In the genomic region with DNA sequence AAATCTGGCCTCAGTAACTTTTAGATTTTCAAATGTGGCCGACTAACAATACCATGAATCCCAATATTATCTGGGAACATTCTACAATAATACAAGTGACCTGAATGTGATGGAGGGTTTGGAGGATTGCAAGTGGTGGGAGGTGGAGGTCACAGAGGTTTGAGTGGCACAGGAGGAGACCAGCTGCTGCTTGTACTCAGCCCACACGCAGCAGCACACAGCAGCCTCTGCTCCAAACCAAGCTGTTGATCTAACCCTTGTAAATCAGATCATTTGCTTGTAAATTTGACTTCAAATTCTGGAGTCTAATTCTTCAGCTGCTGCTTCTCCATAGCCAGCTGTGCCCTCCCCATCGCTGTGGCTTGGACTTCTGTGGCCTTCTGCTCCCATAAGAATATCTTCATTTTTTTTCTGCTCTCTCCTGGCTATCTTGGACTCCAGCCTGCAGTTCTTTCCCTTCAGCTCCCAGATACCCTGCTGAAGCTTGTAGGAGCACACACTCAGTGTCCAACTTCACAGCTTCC, we compare ENCODE assay signal across 23 mouse cellular contexts.
DNase-seq lines count a peak whose midpoint lies in the region; ATAC-seq and TF ChIP-seq lines count a peak whose summit lies in the region.
"Had no signal": no experiment of that assay in that cellular context is flagged by ENCODE, and none has a peak within 500 bp of the region (broad histone marks: within the 10 kb centered on the region; RNA-seq: fewer than 3 reads in every experiment).

No protein-coding gene starts in this region.

- H3K4me2 ChIP-seq in midbrain, embryonic 14.5 days (ENCODE audit: low read length), result no peak overlapping the region
- no peak overlapping the region for H3K4me2 ChIP-seq in midbrain, embryonic 13.5 days (replicated peaks)
- no peak overlapping the region for H3K4me2 ChIP-seq in myocyte (ENCODE audit: low read depth)
- H3K4me2 ChIP-seq: embryonic facial prominence, embryonic 12.5 days; embryonic facial prominence, embryonic 15.5 days; forebrain, embryonic 12.5 days; forebrain, embryonic 15.5 days; heart, embryonic 12.5 days; heart, embryonic 15.5 days; hindbrain, embryonic 13.5 days had no signal

- H3ac ChIP-seq in myocyte (ENCODE audit: control insufficient read depth, insufficient read length), result no peak overlapping the region

- H3K4me3 ChIP-seq in midbrain, embryonic 14.5 days (replicated peaks; ENCODE audit: low read depth, low read length), result no peak overlapping the region
- no peak overlapping the region for H3K4me3 ChIP-seq in midbrain, embryonic 13.5 days (replicated peaks)
- no peak overlapping the region for H3K4me3 ChIP-seq in myocyte
- H3K4me3 ChIP-seq: embryonic facial prominence, embryonic 12.5 days; embryonic facial prominence, embryonic 15.5 days; forebrain, embryonic 12.5 days; forebrain, embryonic 15.5 days; heart, embryonic 12.5 days; heart, embryonic 15.5 days; hindbrain, embryonic 10.5 days; hindbrain, embryonic 13.5 days had no signal

- H3K9me3 ChIP-seq in midbrain, embryonic 14.5 days (ENCODE audit: control insufficient read depth, low read length), result no peaks in the 10 kb centered on the region
- H3K9me3 ChIP-seq in midbrain, embryonic 13.5 days, result no peaks in the 10 kb centered on the region
- H3K9me3 ChIP-seq: embryonic facial prominence, embryonic 12.5 days; embryonic facial prominence, embryonic 15.5 days; forebrain, embryonic 12.5 days; forebrain, embryonic 15.5 days; heart, embryonic 12.5 days; heart, embryonic 15.5 days; hindbrain, embryonic 10.5 days; hindbrain, embryonic 13.5 days had no signal

- no peaks in the 10 kb centered on the region for H3K36me3 ChIP-seq in midbrain, embryonic 14.5 days (ENCODE audit: control insufficient read depth, insufficient read depth, low read length)
- H3K36me3 ChIP-seq in midbrain, embryonic 13.5 days, result no peaks in the 10 kb centered on the region
- H3K36me3 ChIP-seq in myocyte (ENCODE audit: control insufficient read depth, insufficient read depth), result no peaks in the 10 kb centered on the region
- H3K36me3 ChIP-seq: embryonic facial prominence, embryonic 12.5 days; embryonic facial prominence, embryonic 15.5 days; forebrain, embryonic 12.5 days; forebrain, embryonic 15.5 days; heart, embryonic 12.5 days; heart, embryonic 15.5 days; hindbrain, embryonic 10.5 days; hindbrain, embryonic 13.5 days had no signal

- no peaks in the 10 kb centered on the region for H3K4me1 ChIP-seq in midbrain, embryonic 14.5 days (ENCODE audit: control insufficient read depth, insufficient read depth, low read length)
- no peaks in the 10 kb centered on the region for H3K4me1 ChIP-seq in midbrain, embryonic 13.5 days (replicated peaks)
- H3K4me1 ChIP-seq: embryonic facial prominence, embryonic 12.5 days; embryonic facial prominence, embryonic 15.5 days; forebrain, embryonic 12.5 days; forebrain, embryonic 15.5 days; heart, embryonic 12.5 days; heart, embryonic 15.5 days; hindbrain, embryonic 10.5 days; hindbrain, embryonic 13.5 days had no signal

- no peak overlapping the region for H3K9ac ChIP-seq in midbrain, embryonic 14.5 days (replicated peaks; ENCODE audit: low read length)
- H3K9ac ChIP-seq in midbrain, embryonic 13.5 days (replicated peaks), result no peak overlapping the region
- H3K9ac ChIP-seq: embryonic facial prominence, embryonic 12.5 days; embryonic facial prominence, embryonic 15.5 days; forebrain, embryonic 12.5 days; forebrain, embryonic 15.5 days; heart, embryonic 12.5 days; heart, embryonic 15.5 days; hindbrain, embryonic 13.5 days had no signal

- TF ChIP-seq POLR2A in myocyte (IDR thresholded peaks at IDR 0.05; ENCODE audit: insufficient read length, low read depth), result no peak

- 82% methylated on average over 3 of the region's 3 CpGs for WGBS in midbrain, embryonic 14.5 days
- 86% methylated on average over 3 of the region's 3 CpGs for WGBS in midbrain, embryonic 13.5 days

- no peak overlapping the region for H3K27ac ChIP-seq in midbrain, embryonic 14.5 days (replicated peaks; ENCODE audit: low read depth, low read length)
- no peak overlapping the region for H3K27ac ChIP-seq in midbrain, embryonic 13.5 days
- H3K27ac ChIP-seq: embryonic facial prominence, embryonic 12.5 days; embryonic facial prominence, embryonic 15.5 days; forebrain, embryonic 12.5 days; forebrain, embryonic 15.5 days; heart, embryonic 15.5 days; hindbrain, embryonic 10.5 days; hindbrain, embryonic 13.5 days had no signal

- peak; percentile 44; the same call in 1 of the 2 replicates for ATAC-seq in midbrain, embryonic 14.5 days (ENCODE audit: low FRiP score, low TSS enrichment)
- no peak for ATAC-seq in midbrain, embryonic 13.5 days
- ATAC-seq: CD4-positive, CD25-positive, alpha-beta regulatory T cell, adult 4 months; forebrain, embryonic 15.5 days had no signal

- DNase-seq in kidney, postnatal 10 days, result peak; percentile 21
- DNase-seq in kidney, adult 18-20 months, result no peak
- DNase-seq in midbrain, embryonic 14.5 days, result no peak
- no peak for DNase-seq in thymus, postnatal 4 days
- DNase-seq: adrenal gland, adult 2 months; cerebellum, adult 11 months; cerebellum, adult 9-11 months; cerebellum, postnatal 25 days; gastrocnemius, postnatal 25 days; heart, adult 18-20 months; heart, postnatal 10 days; heart, postnatal 36 days had no signal

- H3K79me2 ChIP-seq in myocyte (ENCODE audit: control insufficient read depth, insufficient read depth), result no peaks in the 10 kb centered on the region

- H3K27me3 ChIP-seq in midbrain, embryonic 14.5 days (ENCODE audit: control insufficient read depth, insufficient read depth, low read length), result no peaks in the 10 kb centered on the region
- H3K27me3 ChIP-seq in midbrain, embryonic 13.5 days, result no peaks in the 10 kb centered on the region
- no peaks in the 10 kb centered on the region for H3K27me3 ChIP-seq in myocyte (ENCODE audit: control insufficient read depth, insufficient read depth, insufficient read length)
- H3K27me3 ChIP-seq: embryonic facial prominence, embryonic 12.5 days; embryonic facial prominence, embryonic 15.5 days; forebrain, embryonic 12.5 days; forebrain, embryonic 15.5 days; heart, embryonic 12.5 days; heart, embryonic 15.5 days; hindbrain, embryonic 13.5 days had no signal

TF ChIP-seq in myocyte, 11 proteins besides CTCF, POLR2A, EP300 and RAD21:
- TF ChIP-seq USF1 (IDR thresholded peaks at IDR 0.05; ENCODE audit: low read depth), result no peak
- TF ChIP-seq REST (IDR thresholded peaks at IDR 0.05; ENCODE audit: insufficient read depth, insufficient read length), result no peak
- TF ChIP-seq MYOD1 (IDR thresholded peaks at IDR 0.05; ENCODE audit: control insufficient read depth in 1 of 3, insufficient read length in 2 of 3, low read depth in 2 of 3), result peak; percentile 39 to 86 (median 80)
- TF ChIP-seq E2F4 (IDR thresholded peaks at IDR 0.05; ENCODE audit: insufficient read depth), result no peak
- peak; percentile 18 for TF ChIP-seq TCF3 (IDR thresholded peaks at IDR 0.05; ENCODE audit: insufficient read length, low read depth)
- TF ChIP-seq MAX (IDR thresholded peaks at IDR 0.05; ENCODE audit: low read depth), result no peak
- TF ChIP-seq TCF12 (IDR thresholded peaks at IDR 0.05; ENCODE audit: insufficient read depth, poor library complexity, severe bottlenecking), result peak; percentile 63
- no peak for TF ChIP-seq CEBPB (IDR thresholded peaks at IDR 0.05; ENCODE audit: insufficient read depth, poor library complexity, severe bottlenecking)
- TF ChIP-seq POLR2AphosphoS2 (IDR thresholded peaks at IDR 0.05; ENCODE audit: insufficient read length, low read depth), result no peak
- TF ChIP-seq SRF (IDR thresholded peaks at IDR 0.05; ENCODE audit: control insufficient read depth, insufficient read length, low read depth), result no peak
- peak; percentile 70 to 84 (median 73) for TF ChIP-seq MYOG (IDR thresholded peaks at IDR 0.05; ENCODE audit: control insufficient read depth in 1 of 3, insufficient read depth in 1 of 3, insufficient read length in 2 of 3, low read depth in 2 of 3)
